Mouse (Mus musculus) myocyte (in vitro differentiated cells): ENCODE results near the gene Auts2.

Experiments used
- CEBPB ChIP-seq: IDR thresholded peaks from 2 replicates; pipeline ENCODE4 v1.6.1; 2011; ENCODE audit warnings: mild to moderate bottlenecking, moderate library complexity; ENCODE audit not compliant: poor library complexity, insufficient read depth, severe bottlenecking
- E2F4 ChIP-seq: IDR thresholded peaks from one replicate; pipeline ENCODE4 v1.6.1; 2011; ENCODE audit warnings: mild to moderate bottlenecking, control low read depth, moderate library complexity; ENCODE audit not compliant: insufficient read depth
- MAX ChIP-seq: IDR thresholded peaks from one replicate; pipeline ENCODE4 v1.6.1; 2011; ENCODE audit warnings: low read depth, mild to moderate bottlenecking, control low read depth
- MYOD1 ChIP-seq, 3 experiments: IDR thresholded peaks; one replicate each; pipeline ENCODE4 v1.6.1; 2011; ENCODE audit warnings: control low read depth in 2 of 3, low read depth in 2 of 3, mild to moderate bottlenecking in 2 of 3, moderate library complexity in 1 of 3; ENCODE audit not compliant: insufficient read length in 2 of 3, control insufficient read depth in 1 of 3
- MYOG ChIP-seq, 3 experiments: IDR thresholded peaks; one replicate each; pipeline ENCODE4 v1.6.1; 2011; ENCODE audit warnings: control low read depth in 2 of 3, low read depth in 2 of 3, mild to moderate bottlenecking in 2 of 3; ENCODE audit not compliant: insufficient read length in 2 of 3, control insufficient read depth in 1 of 3, insufficient read depth in 1 of 3
- POLR2A ChIP-seq: IDR thresholded peaks from one replicate; pipeline ENCODE4 v1.6.1; 2011; ENCODE audit warnings: low read depth, mild to moderate bottlenecking, control low read depth, moderate library complexity; ENCODE audit not compliant: insufficient read length
- POLR2AphosphoS2 ChIP-seq: IDR thresholded peaks from one replicate; pipeline ENCODE4 v1.6.1; 2011; ENCODE audit warnings: low read depth, control low read depth; ENCODE audit not compliant: insufficient read length
- REST ChIP-seq: IDR thresholded peaks from one replicate; pipeline ENCODE4 v1.6.1; 2011; ENCODE audit warnings: mild to moderate bottlenecking, control low read depth, moderate library complexity; ENCODE audit not compliant: insufficient read depth, insufficient read length
- SRF ChIP-seq: IDR thresholded peaks from one replicate; pipeline ENCODE4 v1.6.1; 2011; ENCODE audit warnings: low read depth; ENCODE audit not compliant: control insufficient read depth, insufficient read length
- TCF12 ChIP-seq: IDR thresholded peaks from one replicate; pipeline ENCODE4 v1.6.1; 2011; ENCODE audit warnings: mild to moderate bottlenecking, control low read depth; ENCODE audit not compliant: poor library complexity, insufficient read depth, severe bottlenecking
- TCF3 ChIP-seq: IDR thresholded peaks from one replicate; pipeline ENCODE4 v1.6.1; 2011; ENCODE audit warnings: low read depth, control low read depth; ENCODE audit not compliant: insufficient read length
- USF1 ChIP-seq: IDR thresholded peaks from one replicate; pipeline ENCODE4 v1.6.1; 2011; ENCODE audit warnings: low read depth, mild to moderate bottlenecking, control low read depth, moderate library complexity

DNA sequence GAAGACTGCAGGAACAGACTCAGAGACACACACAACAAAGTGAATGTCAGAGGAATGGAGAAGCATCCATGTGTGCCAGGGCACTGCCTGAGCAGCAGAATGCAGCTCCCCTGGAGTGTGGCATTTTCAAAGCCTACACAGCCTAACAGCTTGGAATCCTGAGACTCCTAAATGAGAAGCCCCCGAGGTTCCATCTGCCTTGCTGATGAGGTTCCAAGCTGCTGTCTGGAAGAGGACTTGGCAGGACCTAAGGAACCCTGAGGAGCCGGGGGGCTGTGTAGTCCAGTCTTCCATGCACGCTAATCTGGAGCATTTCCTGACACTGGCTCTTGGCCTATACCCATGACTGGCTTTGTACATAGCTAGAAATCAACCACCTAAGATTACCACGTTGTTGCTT is 670.0 kb downstream of the Auts2 start:
- no peak for TF ChIP-seq TCF12
- no peak for TF ChIP-seq MAX
- TF ChIP-seq POLR2A: no peak
- TF ChIP-seq POLR2AphosphoS2: no peak
- TF ChIP-seq MYOD1 (IDR thresholded peaks at IDR 0.05; ENCODE audit: control insufficient read depth in 1 of 3, insufficient read length in 2 of 3, low read depth in 2 of 3): no peak
- TF ChIP-seq CEBPB: no peak
- TF ChIP-seq SRF: no peak
- no peak for TF ChIP-seq MYOG (IDR thresholded peaks at IDR 0.05; ENCODE audit: control insufficient read depth in 1 of 3, insufficient read depth in 1 of 3, insufficient read length in 2 of 3, low read depth in 2 of 3)
- TF ChIP-seq E2F4: no peak
- no peak for TF ChIP-seq USF1
- TF ChIP-seq TCF3: no peak
- no peak for TF ChIP-seq REST
